Mouse (Mus musculus) CH12.LX (cell line): ENCODE data around the gene Ptgir.

ENCODE experiments used
- CHD1 ChIP-seq: IDR thresholded peaks from 2 replicates; pipeline ENCODE4 v1.6.1; 2012; ENCODE audit warnings: low read depth, low read length, improper control_type of control experiment, inconsistent platforms
- CHD2 ChIP-seq: IDR thresholded peaks from 2 replicates; pipeline ENCODE4 v1.6.1; 2011; ENCODE audit warnings: low read length, improper control_type of control experiment
- CTCF ChIP-seq, 2 experiments: IDR thresholded peaks in 1 of 2; conservative IDR thresholded peaks in 1 of 2; 2 replicates each; pipeline ENCODE4 v1.5.1; 2011 to 2012; ENCODE audit warnings: low read depth in 2 of 2, low read length in 2 of 2, improper control_type of control experiment in 1 of 2, inconsistent platforms in 1 of 2, mild to moderate bottlenecking in 1 of 2, moderate library complexity in 1 of 2
- E2F4 ChIP-seq: IDR thresholded peaks from 2 replicates; pipeline ENCODE4 v1.6.1; 2011; ENCODE audit warnings: low read depth, low read length, improper control_type of control experiment; ENCODE audit not compliant: insufficient replicate concordance
- ELF1 ChIP-seq: IDR thresholded peaks from 2 replicates; pipeline ENCODE4 v1.6.1; 2014; ENCODE audit warnings: low read depth, mild to moderate bottlenecking, inconsistent platforms, low read length, improper control_type of control experiment
- EP300 ChIP-seq: IDR thresholded peaks from 2 replicates; pipeline ENCODE4 v1.6.1; 2011; ENCODE audit warnings: low read length, improper control_type of control experiment
- NELFE ChIP-seq: IDR thresholded peaks from 2 replicates; pipeline ENCODE4 v1.6.1; 2011; ENCODE audit warnings: low read depth, low read length, improper control_type of control experiment
- PAX5 ChIP-seq: IDR thresholded peaks from 2 replicates; pipeline ENCODE4 v1.6.1; 2012; ENCODE audit warnings: low read length, inconsistent platforms, mixed read lengths
- POLR2A ChIP-seq: IDR thresholded peaks from 2 replicates; pipeline ENCODE4 v1.6.1; 2011; ENCODE audit warnings: low read depth, mild to moderate bottlenecking, improper control_type of control experiment, low read length
- TBP ChIP-seq: conservative IDR thresholded peaks from 2 replicates; pipeline ENCODE4 v1.6.1; 2011; ENCODE audit warnings: low read depth, low read length, improper control_type of control experiment
- UBTF ChIP-seq: IDR thresholded peaks from 2 replicates; pipeline ENCODE4 v1.6.1; 2012; ENCODE audit warnings: low read depth, mild to moderate bottlenecking, inconsistent platforms, low read length, improper control_type of control experiment, moderate library complexity
- ZNF384 ChIP-seq: IDR thresholded peaks from 2 replicates; pipeline ENCODE4 v1.6.1; 2012; ENCODE audit warnings: low read depth, low read length, improper control_type of control experiment, inconsistent platforms

GRCm38 (mm10) chr7:16895000-16895399 lies 11.3 kb upstream of the Ptgir start:
- TF ChIP-seq ELF1 (no peak), EP300 (no peak), CTCF (conservative IDR thresholded peaks at IDR 0.05 in 1 of 2, IDR thresholded peaks at IDR 0.05 in 1 of 2; ENCODE audit: low read depth in 2 of 2, low read length in 2 of 2) (peak; percentile 53 to 92), POLR2A (peak; percentile 49; the same call in 1 of the 2 replicates), NELFE (no peak; the same call in 1 of the 2 replicates), UBTF (no peak), ZNF384 (no peak), CHD2 (no peak), PAX5 (no peak), TBP (no peak), E2F4 (0 out of 2 replicates have a peak, but pooled peaks have one; percentile 84), CHD1 (no peak)
